Mouse (Mus musculus) neural tube, embryonic 11.5 days (tissue): Measurements from ENCODE around the gene Naip5. TPM values are rescaled to one million over a fixed set of nuclear protein-coding genes. Genes with fewer than 3 reads are reported as not detected.
"Not testable (repeated sequence)": the region's sequence is repeated elsewhere in the genome, so short reads cannot be mapped to it uniquely, and the experiment has no call there.

Source experiments
- ATAC-seq: fragments of 200-750 bp; cut with Nextera tagmentation; 2 replicates; pipeline ENCODE4 v1.8.0; 2017; ENCODE audit warnings: moderate number of reproducible peaks, mild to moderate bottlenecking, moderate TSS enrichment, moderate library complexity; ENCODE audit not compliant: insufficient read depth, low FRiP score, low TSS enrichment
- DNase-seq: peaks from one replicate; pipeline ENCODE4 v3.0.0-alpha.2; 2015; ENCODE audit warnings: low spot score
- H3K27ac ChIP-seq: fragments of 300-500 bp; sonication (generic); 2 replicates; pipeline ENCODE4 v1.5.1; 2014; ENCODE audit warnings: low read depth, mild to moderate bottlenecking, low read length
- H3K27me3 ChIP-seq: fragments of 300-500 bp; sonication (generic); 2 replicates; pipeline ENCODE4 v1.6.1; 2014; ENCODE audit warnings: mild to moderate bottlenecking, low read length, mixed read lengths; ENCODE audit not compliant: control insufficient read depth, insufficient read depth
- H3K36me3 ChIP-seq: fragments of 300-500 bp; sonication (generic); 2 replicates; pipeline ENCODE4 v1.6.1; 2014; ENCODE audit warnings: mild to moderate bottlenecking, low read length, moderate library complexity, mixed read lengths; ENCODE audit not compliant: control insufficient read depth, insufficient read depth
- H3K4me1 ChIP-seq: fragments of 300-500 bp; sonication (generic); 2 replicates; pipeline ENCODE4 v1.6.1; 2014; ENCODE audit warnings: low read length, mixed read lengths; ENCODE audit not compliant: control insufficient read depth, insufficient read depth
- H3K4me2 ChIP-seq: fragments of 300-500 bp; sonication (generic); 2 replicates; pipeline ENCODE4 v1.6.1; 2014; ENCODE audit warnings: low read depth, mild to moderate bottlenecking, moderate library complexity
- H3K4me3 ChIP-seq: fragments of 300-500 bp; sonication (generic); 2 replicates; pipeline ENCODE4 v1.5.1; 2014; ENCODE audit warnings: low read depth, low read length
- H3K9ac ChIP-seq: fragments of 300-500 bp; sonication (generic); 2 replicates; pipeline ENCODE4 v1.6.1; 2014; ENCODE audit warnings: mild to moderate bottlenecking, low read length
- H3K9me3 ChIP-seq: fragments of 300-500 bp; sonication (generic); 2 replicates; pipeline ENCODE4 v1.6.1; 2016; ENCODE audit warnings: low read length; ENCODE audit not compliant: control insufficient read depth
- WGBS: fragments of 180-500 bp; shearing (Covaris S2); extraction: QIAGEN DNeasy Blood & Tissue Kit; methylation state at CpG from one replicate; pipeline ENCODE4 v1.1.7; 2014; 5-methylcytosine and 5-hydroxymethylcytosine counted together
- polyA plus RNA-seq: library from polyadenylated mRNA; unstranded; fragments of >200 nt; fragmentation: Nextera tagmentation; extraction: Ambion mirVana; gene quantifications from 2 replicates; pipeline ENCODE4 v1.2.1, GENCODE M21; 2014

Gene Naip5
- polyA plus RNA-seq, 1 experiment from 2014 or later, result 0.04 TPM

DNA sequence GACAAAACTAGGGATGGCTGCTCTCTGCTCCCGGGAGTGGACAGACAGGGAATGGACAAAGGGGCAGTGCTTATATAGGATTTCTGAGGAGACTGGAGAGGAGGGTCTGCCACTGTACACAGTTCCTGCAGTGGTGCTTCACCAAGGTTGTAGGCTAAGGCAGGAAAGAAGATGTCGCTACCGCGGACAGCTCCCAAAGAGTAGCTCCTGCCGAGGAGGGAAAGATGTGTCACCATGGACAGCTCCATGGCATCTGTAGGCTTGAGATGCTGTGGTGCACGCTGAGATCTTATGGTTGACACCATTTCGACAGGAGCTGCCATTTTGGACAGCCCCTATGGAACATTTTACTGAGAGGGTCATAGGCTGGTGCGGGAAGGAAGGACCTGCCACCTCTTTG is 35.6 kb downstream of the Naip5 start:
- no peaks in the 10 kb centered on the region for H3K27me3 ChIP-seq
- H3K27ac ChIP-seq, result no peak overlapping the region
- 30% methylated on average over 8 of the region's 8 CpGs for WGBS
- H3K4me3 ChIP-seq, result no peak overlapping the region
- H3K4me2 ChIP-seq, result no peak overlapping the region
- H3K36me3 ChIP-seq, result no peaks in the 10 kb centered on the region
- peak; percentile 49 for DNase-seq
- ATAC-seq, result no peak
- no peaks in the 10 kb centered on the region for H3K4me1 ChIP-seq
- H3K9me3 ChIP-seq, result no peaks in the 10 kb centered on the region
- no peak overlapping the region for H3K9ac ChIP-seq

- Histone ChIP-seq H3K27me3 (no peaks in the 10 kb centered on the region), H3K9me3 (no peaks in the 10 kb centered on the region), H3K4me2 (no peak overlapping the region), H3K9ac (no peak overlapping the region), H3K4me3 (no peak overlapping the region), H3K36me3 (no peaks in the 10 kb centered on the region), H3K27ac (no peak overlapping the region), H3K4me1 (no peaks in the 10 kb centered on the region)
- ATAC-seq (no peak), DNase-seq (no peak)
- WGBS, result 92% methylated on average over 1 of the region's 1 CpGs
Observed at GRCm38 (mm10) chr13:100203319-100203718, 42.8 kb downstream of the Naip5 start.

DNA sequence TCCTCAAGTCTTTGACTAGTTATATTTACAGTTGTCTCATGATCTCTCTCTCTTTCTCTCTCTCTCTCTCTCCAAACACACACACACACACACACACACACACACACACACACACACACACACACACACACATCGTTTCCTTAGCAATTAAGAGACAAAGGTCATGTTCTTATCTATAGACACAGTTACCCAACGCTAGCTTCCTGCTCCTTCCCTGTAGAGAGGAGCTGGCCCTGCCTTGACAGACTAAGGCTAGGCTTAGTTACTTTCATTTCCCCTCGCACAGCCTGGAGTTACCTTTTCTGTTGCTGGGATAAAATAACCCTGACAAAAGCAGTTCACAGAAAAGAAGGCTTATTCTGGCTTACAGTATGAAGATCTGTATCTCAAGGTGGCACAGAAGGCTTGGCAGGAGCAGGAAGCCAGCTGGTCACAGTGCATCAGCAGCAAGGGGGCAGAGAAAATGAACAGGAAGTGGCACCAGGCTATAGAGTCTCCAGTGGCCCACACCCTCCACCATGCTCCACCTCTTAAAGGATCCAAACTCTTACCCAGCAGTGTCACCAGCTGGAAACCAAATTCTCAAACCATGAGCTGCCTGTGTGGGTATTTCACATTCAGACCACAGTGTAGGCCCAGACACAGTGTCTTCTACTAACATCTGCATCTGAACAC is 44.3 kb downstream of the Naip5 start, which contains the start of gene Naip2:
Gene Naip2 (minus strand): TSS at position 434 of the 675 bp plus-strand sequence.
- not testable (repeated sequence) for H3K4me2 ChIP-seq, ATAC-seq, H3K4me1 ChIP-seq, H3K27ac ChIP-seq, H3K9ac ChIP-seq, H3K9me3 ChIP-seq, H3K4me3 ChIP-seq, DNase-seq, H3K27me3 ChIP-seq, H3K36me3 ChIP-seq
- 83% methylated on average over 3 of the region's 3 CpGs for WGBS

- Histone ChIP-seq H3K27me3 (no peaks in the 10 kb centered on the region), H3K27ac (no peak overlapping the region), H3K9me3 (no peaks in the 10 kb centered on the region), H3K4me2 (no peak overlapping the region), H3K9ac (no peak overlapping the region), H3K4me3 (no peak overlapping the region), H3K4me1 (no peaks in the 10 kb centered on the region), H3K36me3 (no peaks in the 10 kb centered on the region)
- DNase-seq (no peak), ATAC-seq (no peak)
Observed at GRCm38 (mm10) chr13:100200778-100201177, 45.3 kb downstream of the Naip5 start.

DNA sequence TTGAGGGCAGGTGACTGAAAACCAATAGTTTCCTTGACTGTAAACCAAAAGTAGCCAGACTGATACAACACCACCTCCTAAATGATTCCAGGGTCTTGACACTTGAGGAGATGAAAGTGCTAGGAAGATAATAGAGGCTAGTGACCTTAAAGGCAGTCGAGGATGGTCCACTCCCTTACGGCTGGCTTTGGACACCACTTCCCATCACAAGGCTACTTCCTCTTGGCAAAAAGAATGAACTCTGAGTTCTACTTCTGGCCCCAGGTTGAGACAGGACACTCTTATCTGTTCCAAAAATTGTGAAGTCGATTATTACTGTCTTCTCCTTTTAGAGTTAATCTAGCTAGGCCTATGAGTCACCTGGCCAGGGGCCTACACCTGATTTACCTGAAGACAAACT is 50.7 kb downstream of the Naip5 start:
- Histone ChIP-seq H3K36me3 (no peaks in the 10 kb centered on the region), H3K4me1 (no peaks in the 10 kb centered on the region), H3K27ac (no peak overlapping the region), H3K4me2 (no peak overlapping the region), H3K4me3 (no peak overlapping the region), H3K9ac (no peak overlapping the region), H3K9me3 (no peaks in the 10 kb centered on the region), H3K27me3 (no peaks in the 10 kb centered on the region)
- WGBS, result 72% methylated on average over 3 of the region's 3 CpGs
- no peak for DNase-seq
- ATAC-seq, result no peak

- not testable (repeated sequence) for H3K27me3 ChIP-seq, DNase-seq, H3K4me2 ChIP-seq, H3K9me3 ChIP-seq, H3K36me3 ChIP-seq, ATAC-seq, H3K27ac ChIP-seq, H3K9ac ChIP-seq, H3K4me1 ChIP-seq, H3K4me3 ChIP-seq
Observed at GRCm38 (mm10) chr13:100183111-100183510, 63.0 kb downstream of the Naip5 start.

- not testable (repeated sequence) for H3K4me3 ChIP-seq, H3K9ac ChIP-seq, H3K4me1 ChIP-seq, ATAC-seq, H3K27ac ChIP-seq, H3K9me3 ChIP-seq, H3K27me3 ChIP-seq, H3K4me2 ChIP-seq, H3K36me3 ChIP-seq, DNase-seq
- WGBS, result 87% methylated on average over 3 of the region's 5 CpGs
Observed at GRCm38 (mm10) chr13:100174360-100174759, 71.8 kb downstream of the Naip5 start.

DNA sequence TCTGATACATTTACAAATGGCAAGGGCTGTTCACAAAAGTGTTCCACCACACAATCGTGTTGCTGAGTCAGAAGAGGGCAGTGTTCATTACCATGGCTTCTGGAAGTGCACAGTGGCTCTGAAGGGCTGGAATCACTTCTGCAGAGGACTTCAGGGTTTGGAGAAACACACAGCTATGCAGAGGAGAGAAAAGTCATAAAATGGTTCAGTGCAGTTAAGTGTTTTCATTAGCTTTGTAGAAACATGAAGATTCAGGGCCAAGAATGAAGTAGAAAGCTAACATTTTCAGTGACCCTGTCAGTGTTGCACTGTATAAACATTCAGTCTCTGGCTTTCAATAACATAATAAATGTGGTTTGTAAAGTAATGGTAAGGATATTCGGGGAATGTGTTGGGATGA is 79.7 kb downstream of the Naip5 start:
- not testable (repeated sequence) for H3K36me3 ChIP-seq, H3K9me3 ChIP-seq, H3K9ac ChIP-seq, H3K27ac ChIP-seq, ATAC-seq, H3K4me2 ChIP-seq, H3K4me1 ChIP-seq, H3K4me3 ChIP-seq, DNase-seq, H3K27me3 ChIP-seq
- WGBS, result 66% methylated on average over 2 of the region's 2 CpGs

DNA sequence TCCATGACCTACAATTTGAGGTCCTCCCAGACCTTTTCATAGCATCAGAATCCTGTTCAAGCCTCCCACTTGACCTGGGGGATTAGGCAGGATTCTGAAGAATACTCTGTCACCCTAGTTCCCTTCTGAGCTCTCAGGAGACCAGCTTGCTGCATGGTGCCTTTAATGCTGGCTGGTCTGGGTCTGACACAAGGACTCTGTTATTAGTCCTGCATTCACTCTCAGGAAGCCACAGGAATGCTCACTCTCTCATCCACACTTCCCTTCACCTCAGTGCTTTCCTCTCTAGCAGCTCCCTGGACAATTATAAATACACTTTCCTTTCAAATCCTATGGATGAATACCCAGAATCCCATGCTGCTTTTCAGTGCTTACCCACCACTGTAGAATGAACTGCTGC is 83.7 kb downstream of the Naip5 start:
- not testable (repeated sequence) for H3K4me3 ChIP-seq, H3K4me1 ChIP-seq, H3K36me3 ChIP-seq, ATAC-seq, H3K9me3 ChIP-seq, H3K27ac ChIP-seq, H3K27me3 ChIP-seq, H3K4me2 ChIP-seq, H3K9ac ChIP-seq, DNase-seq
